In genomic region chr4:123601036-123601435, GRCm38 (mm10) we compare ENCODE assay signal across 27 mouse cellular contexts.
DNase-seq lines count a peak whose midpoint lies in the region; ATAC-seq lines count a peak whose summit lies in the region.
"Had no signal": no experiment of that assay in that cellular context is flagged by ENCODE, and none has a peak within 500 bp of the region (broad histone marks: within the 10 kb centered on the region; RNA-seq: fewer than 3 reads in every experiment).

No protein-coding gene starts in this region.

- 0 out of 2 replicates have a peak overlapping the region, but pooled peaks have one; percentile 12 for H3K27ac ChIP-seq in hindbrain, embryonic 13.5 days
- no peak overlapping the region for H3K27ac ChIP-seq in hindbrain, embryonic 14.5 days
- H3K27ac ChIP-seq in lung, embryonic 16.5 days (ENCODE audit: low read length): peak overlapping the region; percentile 44
- H3K27ac ChIP-seq: embryonic facial prominence, embryonic 10.5 days; embryonic facial prominence, embryonic 13.5 days; forebrain, embryonic 12.5 days; forebrain, embryonic 15.5 days; gastrocnemius, adult 2 months; heart, adult 2 months; hindbrain, embryonic 10.5 days; hindbrain, embryonic 15.5 days had no signal

- H3K4me1 ChIP-seq in hindbrain, embryonic 13.5 days (replicated peaks): peaks cover 33% of the 10 kb centered on the region
- H3K4me1 ChIP-seq in hindbrain, embryonic 14.5 days (replicated peaks; ENCODE audit: control insufficient read depth, insufficient read depth, low read length): peaks cover 7% of the 10 kb centered on the region
- H3K4me1 ChIP-seq in lung, embryonic 16.5 days (replicated peaks; ENCODE audit: control insufficient read depth, insufficient read depth, low read length): peaks cover 22% of the 10 kb centered on the region

- ATAC-seq in frontal cortex, adult (ENCODE audit: low TSS enrichment): peak; percentile 68
- no peak for ATAC-seq in hindbrain, embryonic 13.5 days (ENCODE audit: low FRiP score)
- ATAC-seq in hindbrain, embryonic 14.5 days (ENCODE audit: low FRiP score): no peak
- peak; percentile 21; the same call in 1 of the 2 replicates for ATAC-seq in lung, embryonic 16.5 days (ENCODE audit: low read depth)
- ATAC-seq: activated CD4-positive, CD25-positive, alpha-beta regulatory T cell, adult 4 months; forebrain, embryonic 15.5 days had no signal

- H3K27me3 ChIP-seq in hindbrain, embryonic 13.5 days: no peaks in the 10 kb centered on the region
- H3K27me3 ChIP-seq in hindbrain, embryonic 14.5 days (ENCODE audit: control insufficient read depth, insufficient read depth, low read length): no peaks in the 10 kb centered on the region
- H3K27me3 ChIP-seq in lung, embryonic 16.5 days (ENCODE audit: control insufficient read depth, insufficient read depth, low read depth, low read length): no peaks in the 10 kb centered on the region
- H3K27me3 ChIP-seq: embryonic facial prominence, embryonic 13.5 days; forebrain, embryonic 12.5 days; forebrain, embryonic 15.5 days; hindbrain, embryonic 15.5 days had no signal

- no peak overlapping the region for H3K4me2 ChIP-seq in hindbrain, embryonic 13.5 days
- no peak overlapping the region for H3K4me2 ChIP-seq in hindbrain, embryonic 14.5 days (replicated peaks)
- no peak overlapping the region for H3K4me2 ChIP-seq in lung, embryonic 16.5 days (ENCODE audit: low read depth, low read length)
- H3K4me2 ChIP-seq: embryonic facial prominence, embryonic 13.5 days; forebrain, embryonic 12.5 days; forebrain, embryonic 15.5 days; heart, embryonic 11.5 days; hindbrain, embryonic 15.5 days had no signal

- whole genome bisulfite sequencing in hindbrain, embryonic 13.5 days: 81% methylated on average over 1 of the region's 1 CpGs
- 86% methylated on average over 1 of the region's 1 CpGs for WGBS in hindbrain, embryonic 14.5 days
- WGBS in lung, embryonic 16.5 days: 67% methylated on average over 1 of the region's 1 CpGs

- H3K9me3 ChIP-seq in hindbrain, embryonic 13.5 days: no peaks in the 10 kb centered on the region
- no peaks in the 10 kb centered on the region for H3K9me3 ChIP-seq in hindbrain, embryonic 14.5 days (ENCODE audit: control insufficient read depth, low read length)
- no peaks in the 10 kb centered on the region for H3K9me3 ChIP-seq in lung, embryonic 16.5 days (ENCODE audit: control insufficient read depth, low read length)
- H3K9me3 ChIP-seq: embryonic facial prominence, embryonic 10.5 days; embryonic facial prominence, embryonic 13.5 days; forebrain, embryonic 12.5 days; forebrain, embryonic 15.5 days; hindbrain, embryonic 10.5 days; hindbrain, embryonic 15.5 days had no signal

- DNase-seq in frontal cortex, postnatal 14 days (ENCODE audit: low spot score in 2 of 2): no peak
- DNase-seq in hindbrain, embryonic 14.5 days (ENCODE audit: low spot score): no peak
- no peak for DNase-seq in lung, postnatal 10 days
- DNase-seq: adrenal gland, adult 8-10 months; adrenal gland, postnatal 25 days; cerebellum, adult 11-12 months; cerebellum, adult 8-10 months; cerebellum, postnatal 10 days; cerebellum, postnatal 36 days; embryo, embryonic 11 days; gastrocnemius, adult 2 months; gastrocnemius, postnatal 14 days; heart, adult 2 months; heart, postnatal 10 days; heart, postnatal 36 days had no signal

- no peak overlapping the region for H3K9ac ChIP-seq in hindbrain, embryonic 13.5 days
- H3K9ac ChIP-seq in hindbrain, embryonic 14.5 days: no peak overlapping the region
- H3K9ac ChIP-seq in lung, embryonic 16.5 days (ENCODE audit: low read length): no peak overlapping the region
- H3K9ac ChIP-seq: embryonic facial prominence, embryonic 13.5 days; forebrain, embryonic 12.5 days; forebrain, embryonic 15.5 days; hindbrain, embryonic 15.5 days had no signal

- H3K4me3 ChIP-seq in hindbrain, embryonic 13.5 days: no peak overlapping the region
- H3K4me3 ChIP-seq in hindbrain, embryonic 14.5 days (replicated peaks; ENCODE audit: low read length): no peak overlapping the region
- H3K4me3 ChIP-seq in lung, embryonic 16.5 days (ENCODE audit: low read length): no peak overlapping the region
- H3K4me3 ChIP-seq: embryonic facial prominence, embryonic 10.5 days; embryonic facial prominence, embryonic 13.5 days; erythroblast, embryonic 14.5 days; forebrain, embryonic 12.5 days; forebrain, embryonic 15.5 days; gastrocnemius, adult 2 months; heart, adult 2 months; hindbrain, embryonic 10.5 days; hindbrain, embryonic 15.5 days had no signal

- H3K36me3 ChIP-seq in hindbrain, embryonic 13.5 days: 0 out of 2 replicates have a peak, but pooled peaks cover 3% of the 10 kb centered on the region
- H3K36me3 ChIP-seq in hindbrain, embryonic 14.5 days (replicated peaks; ENCODE audit: control insufficient read depth, insufficient read depth): no peaks in the 10 kb centered on the region
- no peaks in the 10 kb centered on the region for H3K36me3 ChIP-seq in lung, embryonic 16.5 days (ENCODE audit: control insufficient read depth, insufficient read depth, low read length)
- H3K36me3 ChIP-seq: embryonic facial prominence, embryonic 13.5 days; forebrain, embryonic 12.5 days; forebrain, embryonic 15.5 days; hindbrain, embryonic 10.5 days; hindbrain, embryonic 15.5 days had no signal

Comparison
In these comparisons a context has a peak if more than half of its experiments do, and no peak if none do; other contexts are left out.
1. ATAC-seq: peak in frontal cortex, adult (single experiment) and lung, embryonic 16.5 days (single experiment); none in hindbrain, embryonic 13.5 days (single experiment) and hindbrain, embryonic 14.5 days (single experiment).